Mouse (Mus musculus) megakaryocyte-erythroid progenitor cell, adult 5 weeks (primary cell): ENCODE results near the gene Tpsab1. TPM values are rescaled to one million over a fixed set of nuclear protein-coding genes. Genes with fewer than 3 reads are reported as not detected.

Experiments
- polyA plus RNA-seq: library from polyadenylated mRNA; stranded (reverse); fragments of >175 nt; gene quantifications from 2 replicates; pipeline ENCODE4 v1.2.3, GENCODE M21; 2012

The Tpsab1 gene
- polyA plus RNA-seq = not detected in 2 replicates

DNA sequence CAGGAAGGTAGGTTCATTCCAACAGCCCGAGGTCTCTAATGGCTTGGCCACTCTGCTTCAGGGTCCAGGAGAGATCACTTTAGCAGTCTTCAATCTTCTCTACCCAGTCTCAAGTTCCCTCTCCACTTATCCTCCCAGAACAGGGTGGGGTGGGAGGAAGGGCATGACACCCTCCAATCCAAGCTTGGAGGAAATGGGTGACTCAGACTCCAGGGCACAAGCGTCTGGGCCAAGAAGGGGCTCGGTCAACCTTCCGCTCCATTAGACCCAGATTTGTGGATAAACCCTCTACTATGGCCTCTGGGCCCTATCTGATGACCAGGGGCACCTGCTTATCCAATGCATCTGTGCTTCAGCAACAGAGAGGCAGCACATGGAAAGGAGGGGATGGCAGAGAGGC is at the start of gene Tpsab1:
Tpsab1 (minus strand) TSS at position 101 of the 400 bp plus-strand sequence.

DNA sequence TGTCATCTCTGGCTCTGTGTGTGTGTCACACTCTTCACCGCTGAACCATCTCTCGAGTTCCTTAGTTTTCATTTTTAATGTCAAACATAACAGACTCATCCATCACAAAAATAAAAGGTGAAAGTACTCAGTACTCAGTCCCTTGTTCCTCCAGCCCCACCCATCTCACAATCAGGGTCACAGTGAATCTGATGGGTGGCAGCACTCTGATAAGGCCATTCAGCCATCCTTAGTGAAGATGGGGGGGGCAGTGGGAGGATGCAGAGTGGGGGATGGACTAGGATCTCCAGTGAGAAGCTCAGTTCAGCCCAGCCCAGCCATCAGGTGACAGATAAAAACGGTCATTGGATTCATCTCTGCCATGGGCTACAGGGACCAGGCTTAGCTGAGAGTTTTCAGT is 23.6 kb upstream of the Tpsab1 start, which contains the start of gene Tpsg1:
Tpsg1 (plus strand) TSS at position 301 of the 400 bp plus-strand sequence.

DNA sequence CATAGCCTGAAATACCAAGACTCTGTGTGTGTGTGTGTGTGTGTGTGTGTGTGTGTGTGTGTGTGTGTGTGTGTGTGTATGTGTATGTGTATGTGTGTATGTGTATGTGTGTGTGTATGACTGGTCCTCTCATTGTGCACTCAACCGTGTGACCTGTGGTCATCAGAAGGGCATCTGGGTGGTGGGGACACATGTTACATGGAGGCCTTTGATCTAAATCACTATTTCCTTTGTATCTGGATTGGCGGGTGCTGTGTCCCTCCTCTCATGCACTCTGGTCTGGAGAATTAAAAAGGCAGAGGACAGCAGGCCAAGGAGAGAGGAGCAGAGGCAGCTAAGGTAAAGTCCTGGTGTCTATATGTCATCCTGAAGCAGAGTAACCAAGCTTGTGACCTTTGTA is 20.6 kb upstream of the Tpsab1 start, which contains the start of gene Tpsb2:
Tpsb2 (plus strand) TSS at position 301 of the 400 bp plus-strand sequence.

DNA sequence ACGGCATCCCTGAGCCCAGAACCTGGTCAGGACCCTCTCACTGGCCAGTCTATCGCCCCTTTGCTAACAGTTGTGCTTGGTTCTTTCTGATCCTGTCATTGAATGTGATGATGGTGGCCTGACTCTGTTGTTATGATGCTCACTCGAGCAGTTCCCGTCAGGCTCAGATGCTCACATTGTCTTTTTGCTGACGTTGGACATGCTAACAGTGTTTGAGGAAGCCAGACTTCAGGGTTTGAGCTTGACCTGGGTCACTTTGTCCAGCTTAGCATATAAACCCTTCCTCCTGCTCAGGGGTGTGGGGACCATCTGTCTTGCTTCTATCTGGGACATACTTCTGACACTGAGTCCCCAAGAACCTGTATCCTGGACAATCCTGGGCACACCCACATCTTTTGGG is 27.0 kb downstream of the Tpsab1 start, which contains the start of gene Prss29:
Prss29 (plus strand) TSS at position 301 of the 400 bp plus-strand sequence.

DNA sequence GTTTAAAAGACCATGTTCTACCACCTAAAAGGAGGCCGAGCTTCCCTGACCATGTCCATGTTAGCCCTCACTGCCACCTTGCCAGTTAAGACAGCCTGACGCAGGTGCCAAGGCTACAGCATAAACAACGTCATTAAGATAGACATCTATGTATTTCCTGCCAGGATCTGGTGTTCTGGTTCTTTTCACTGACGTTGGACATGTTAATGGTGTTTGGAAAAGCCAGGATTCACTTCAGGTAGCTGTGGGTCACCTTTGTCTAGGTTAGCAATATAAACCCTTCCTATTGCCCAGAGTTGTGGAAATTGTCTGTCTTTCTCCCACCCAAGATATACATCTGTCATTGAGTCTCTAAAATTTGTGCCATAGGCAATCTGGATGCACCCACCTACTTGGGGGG is 37.0 kb downstream of the Tpsab1 start, which contains the start of gene Prss28:
Prss28 (plus strand) TSS at position 301 of the 400 bp plus-strand sequence.

DNA sequence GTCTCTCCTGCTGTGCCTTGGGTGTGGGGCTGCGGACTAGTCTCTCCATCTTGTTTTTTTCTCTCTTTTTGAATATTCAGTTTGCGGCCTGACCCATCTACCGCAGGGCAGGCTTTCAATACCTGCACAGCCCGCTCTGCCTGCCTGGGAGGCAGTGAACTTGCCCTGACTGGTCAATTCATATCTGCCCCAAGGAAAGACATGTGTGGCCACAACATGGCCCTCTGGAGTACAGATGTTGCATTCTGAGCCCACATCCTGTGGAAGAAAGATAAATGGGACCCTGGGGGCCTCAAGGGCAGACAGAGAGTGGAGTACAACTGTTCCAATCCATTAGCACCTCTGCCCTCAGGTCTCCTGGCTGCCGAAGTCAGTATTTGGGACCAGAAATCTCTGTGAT is 47.3 kb downstream of the Tpsab1 start, which contains the start of gene Prss34:
Prss34 (plus strand) TSS at position 301 of the 400 bp plus-strand sequence.

Other genes with a start within 250 kb of the Tpsab1 start
- 38.2 and 47.2 TPM in 2 replicates for gene Telo2, start 229.6 kb downstream of the Tpsab1 start, polyA plus RNA-seq
- 0.05 TPM in 1 of 2 replicates, not detected in the other for gene Ptx4, start 224.8 kb downstream of the Tpsab1 start, polyA plus RNA-seq
- 20.5 and 22.9 TPM in 2 replicates for gene Clcn7, start 212.2 kb downstream of the Tpsab1 start, polyA plus RNA-seq
- gene Ccdc154, start 183.1 kb downstream of the Tpsab1 start, polyA plus RNA-seq = not detected in 2 replicates
- not detected in 2 replicates for gene Gm38655, start 170.1 kb downstream of the Tpsab1 start, polyA plus RNA-seq
- 22.4 and 24.1 TPM in 2 replicates for gene BC003965, start 161.0 kb downstream of the Tpsab1 start, polyA plus RNA-seq
- gene Unkl, start 157.2 kb downstream of the Tpsab1 start, polyA plus RNA-seq = 35.4 and 53.1 TPM in 2 replicates
- 17.5 and 21.9 TPM in 2 replicates for gene Gnptg, start 105.4 kb downstream of the Tpsab1 start, polyA plus RNA-seq
- 12.3 and 13.5 TPM in 2 replicates for gene Tsr3, start 105.4 kb downstream of the Tpsab1 start, polyA plus RNA-seq
- gene Baiap3, start 89.2 kb downstream of the Tpsab1 start, polyA plus RNA-seq = 19.0 and 20.3 TPM in 2 replicates
- 334 and 403 TPM in 2 replicates for gene Ube2i, start 70.9 kb downstream of the Tpsab1 start, polyA plus RNA-seq
- 55.9 and 60.0 TPM in 2 replicates for gene Prss34, start 47.2 kb downstream of the Tpsab1 start, polyA plus RNA-seq
- gene Prss28, start 36.9 kb downstream of the Tpsab1 start, polyA plus RNA-seq = not detected in 2 replicates
- not detected in 2 replicates for gene Prss29, start 26.9 kb downstream of the Tpsab1 start, polyA plus RNA-seq
- gene Tpsb2, start 20.7 kb upstream of the Tpsab1 start, polyA plus RNA-seq = not detected in 2 replicates
- gene Tpsg1, start 23.7 kb upstream of the Tpsab1 start, polyA plus RNA-seq = not detected in 2 replicates
- 1.4 and 1.6 TPM in 2 replicates for gene Cacna1h, start 88.2 kb upstream of the Tpsab1 start, polyA plus RNA-seq
- not detected in 2 replicates for gene Tekt4, start 109.1 kb upstream of the Tpsab1 start, polyA plus RNA-seq
- not detected in 2 replicates for gene Sstr5, start 151.7 kb upstream of the Tpsab1 start, polyA plus RNA-seq
- gene Sox8, start 225.1 kb upstream of the Tpsab1 start, polyA plus RNA-seq = 0.63 and 1.7 TPM in 2 replicates
- 37.2 and 46.2 TPM in 2 replicates for gene Lmf1, start 233.5 kb upstream of the Tpsab1 start, polyA plus RNA-seq